Mouse (Mus musculus) heart, postnatal 0 days (tissue): ENCODE results near the gene Npff.

ENCODE experiments used
- CTCF ChIP-seq: IDR thresholded peaks from 2 replicates; pipeline ENCODE4 v1.5.1; 2016; ENCODE audit warnings: antibody characterized with exemption, control low read depth, low read depth
- EP300 ChIP-seq: IDR thresholded peaks from 2 replicates; pipeline ENCODE4 v1.6.1; 2016; ENCODE audit warnings: antibody characterized with exemption, low read depth

DNA sequence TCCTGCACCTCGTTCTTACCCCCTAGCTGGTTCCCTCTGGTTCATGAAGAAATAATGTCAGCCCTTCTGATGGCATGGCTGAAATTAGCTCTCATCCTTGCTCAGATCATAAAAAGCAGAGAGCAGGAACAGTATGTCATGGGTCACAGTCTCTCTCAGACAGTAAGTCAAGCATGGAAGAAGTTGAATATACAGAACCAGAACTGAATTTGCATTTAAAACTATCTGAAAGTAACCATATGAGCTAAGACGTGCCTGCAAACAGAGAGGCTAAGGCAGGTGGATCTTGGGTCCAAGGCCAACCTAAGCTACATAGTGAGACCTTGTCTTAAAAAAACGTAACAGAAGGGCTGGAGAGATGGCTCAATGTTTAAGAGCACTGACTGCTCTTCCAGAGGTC is 11.7 kb downstream of the Npff start:
- TF ChIP-seq CTCF (no peak), EP300 (no peak)
